Mouse (Mus musculus) megakaryocyte, embryonic 14.5 days (primary cell): ENCODE measurements around the gene Foxf1. TPM values are rescaled to one million over a fixed set of nuclear protein-coding genes. Genes with fewer than 3 reads are reported as not detected.
A peak's percentile ranks its signal among the peaks of the same experiment; 100 is the strongest.

ENCODE experiments used
- H3K27me3 ChIP-seq: replicated peaks from 2 replicates; pipeline ENCODE3; 2012; ENCODE audit warnings: inconsistent platforms
- H3K36me3 ChIP-seq: replicated peaks from 2 replicates; pipeline ENCODE3; 2012; ENCODE audit warnings: low read length, inconsistent platforms, mixed read lengths
- H3K4me1 ChIP-seq: 2 replicates; pipeline ENCODE4 v1.6.1; 2012; ENCODE audit warnings: inconsistent platforms
- H3K4me3 ChIP-seq: replicated peaks from 2 replicates; pipeline ENCODE3; 2012; ENCODE audit warnings: moderate library complexity, mild to moderate bottlenecking, inconsistent platforms
- H3K9me3 ChIP-seq: 2 replicates; pipeline ENCODE4 v1.6.1; 2012; ENCODE audit warnings: inconsistent platforms
- FLI1 ChIP-seq: IDR thresholded peaks from 2 replicates; pipeline ENCODE4 v1.6.1; 2012; ENCODE audit warnings: low read length, inconsistent platforms, mixed read lengths
- GATA1 ChIP-seq: IDR thresholded peaks from 3 replicates; pipeline ENCODE4 v1.6.1; 2012; ENCODE audit warnings: mixed read lengths, low read length, inconsistent platforms, borderline replicate concordance
- polyA plus RNA-seq: library from polyadenylated mRNA; stranded (reverse); fragments of >175 nt; gene quantifications from 2 replicates; pipeline ENCODE4 v1.2.3, GENCODE M21; 2012; ENCODE audit warnings: low replicate concordance; ENCODE audit not compliant: insufficient read depth

Foxf1 gene
- polyA plus RNA-seq, 1 experiment: not detected

- Histone ChIP-seq H3K9me3 (peaks cover 13% of the 10 kb centered on the region), H3K4me3 (peak overlapping the region; percentile 26), H3K27me3 (peaks cover 98% of the 10 kb centered on the region), H3K36me3 (no peaks in the 10 kb centered on the region), H3K4me1 (peaks cover 37% of the 10 kb centered on the region)
- TF ChIP-seq GATA1 (no peak), FLI1 (no peak)
These were observed 36.6 kb downstream of the Foxf1 start for GRCm38 (mm10) chr8:121120456-121121419.

- H3K4me1 ChIP-seq: peaks cover 32% of the 10 kb centered on the region
- H3K4me3 ChIP-seq: no peak overlapping the region
- H3K27me3 ChIP-seq: peaks cover 99% of the 10 kb centered on the region
- no peaks in the 10 kb centered on the region for H3K36me3 ChIP-seq
- TF ChIP-seq FLI1 (no peak), GATA1 (no peak)
- H3K9me3 ChIP-seq: peaks cover 8% of the 10 kb centered on the region
These were observed 37.5 kb downstream of the Foxf1 start for GRCm38 (mm10) chr8:121121704-121122103.

GRCm38 (mm10) chr8:121122368-121122767 is 38.2 kb downstream of the Foxf1 start:
- Histone ChIP-seq H3K4me3 (no peak overlapping the region), H3K9me3 (peaks cover 1% of the 10 kb centered on the region), H3K36me3 (no peaks in the 10 kb centered on the region), H3K27me3 (peaks cover 99% of the 10 kb centered on the region), H3K4me1 (peaks cover 25% of the 10 kb centered on the region)
- no peak for TF ChIP-seq FLI1
- TF ChIP-seq GATA1: no peak

- Histone ChIP-seq H3K4me1 (peaks cover 22% of the 10 kb centered on the region), H3K36me3 (no peaks in the 10 kb centered on the region), H3K4me3 (no peak overlapping the region), H3K9me3 (no peaks in the 10 kb centered on the region), H3K27me3 (peaks cover 99% of the 10 kb centered on the region)
- no peak for TF ChIP-seq FLI1
- TF ChIP-seq GATA1: no peak
These were observed 38.9 kb downstream of the Foxf1 start for GRCm38 (mm10) chr8:121123113-121123512.

GRCm38 (mm10) chr8:121124547-121125239 is 40.5 kb downstream of the Foxf1 start:
- Histone ChIP-seq H3K9me3 (no peaks in the 10 kb centered on the region), H3K4me1 (peaks cover 36% of the 10 kb centered on the region), H3K4me3 (no peak overlapping the region), H3K36me3 (no peaks in the 10 kb centered on the region), H3K27me3 (peaks cover 99% of the 10 kb centered on the region)
- TF ChIP-seq FLI1 (no peak), GATA1 (no peak)

- H3K36me3 ChIP-seq: no peaks in the 10 kb centered on the region
- peaks cover 99% of the 10 kb centered on the region for H3K27me3 ChIP-seq
- H3K4me1 ChIP-seq: peaks cover 36% of the 10 kb centered on the region
- TF ChIP-seq GATA1: no peak
- no peak for TF ChIP-seq FLI1
- H3K4me3 ChIP-seq: peak overlapping the region; percentile 67
- no peaks in the 10 kb centered on the region for H3K9me3 ChIP-seq
These were observed 41.2 kb downstream of the Foxf1 start for GRCm38 (mm10) chr8:121125311-121125876.

- Histone ChIP-seq H3K27me3 (peaks cover 99% of the 10 kb centered on the region), H3K9me3 (no peaks in the 10 kb centered on the region), H3K36me3 (no peaks in the 10 kb centered on the region), H3K4me1 (peaks cover 31% of the 10 kb centered on the region), H3K4me3 (no peak overlapping the region)
- no peak for TF ChIP-seq GATA1
- no peak for TF ChIP-seq FLI1
These were observed 42.0 kb downstream of the Foxf1 start for GRCm38 (mm10) chr8:121126191-121126590.

- peaks cover 30% of the 10 kb centered on the region for H3K4me1 ChIP-seq
- no peaks in the 10 kb centered on the region for H3K36me3 ChIP-seq
- peaks cover 98% of the 10 kb centered on the region for H3K27me3 ChIP-seq
- no peaks in the 10 kb centered on the region for H3K9me3 ChIP-seq
- TF ChIP-seq FLI1 (no peak), GATA1 (no peak)
- H3K4me3 ChIP-seq: no peak overlapping the region
These were observed 42.5 kb downstream of the Foxf1 start for GRCm38 (mm10) chr8:121126694-121127093.

GRCm38 (mm10) chr8:121127291-121127701 is 43.1 kb downstream of the Foxf1 start:
- peaks cover 98% of the 10 kb centered on the region for H3K27me3 ChIP-seq

GRCm38 (mm10) chr8:121127756-121128375 is 43.7 kb downstream of the Foxf1 start, which contains the start of gene Foxl1:
Gene Foxl1, plus strand, starts transcription at chr8:121127940.
- TF ChIP-seq GATA1: no peak
- TF ChIP-seq FLI1: no peak
- Histone ChIP-seq H3K4me1 (peaks cover 30% of the 10 kb centered on the region), H3K4me3 (no peak within 1 kb of the TSS), H3K27me3 (peaks cover 98% of the 10 kb centered on the region), H3K9me3 (no peaks in the 10 kb centered on the region), H3K36me3 (no peaks in the 10 kb centered on the region)

More at GRCm38 (mm10) chr8:121127291-121127701, 43.1 kb downstream of the Foxf1 start:
- Histone ChIP-seq H3K4me1 (peaks cover 30% of the 10 kb centered on the region), H3K9me3 (no peaks in the 10 kb centered on the region), H3K4me3 (no peak overlapping the region), H3K36me3 (no peaks in the 10 kb centered on the region)
- TF ChIP-seq FLI1: no peak
- no peak for TF ChIP-seq GATA1
